Mouse (Mus musculus): ENCODE results near the gene Tmem59. TPM values are rescaled to one million over a fixed set of nuclear protein-coding genes. Genes with fewer than 3 reads are reported as not detected.

The Tmem59 gene
- total and polyA plus RNA-seq, 3 experiments, result 74.2 to 209 (median 89.2) TPM

DNA sequence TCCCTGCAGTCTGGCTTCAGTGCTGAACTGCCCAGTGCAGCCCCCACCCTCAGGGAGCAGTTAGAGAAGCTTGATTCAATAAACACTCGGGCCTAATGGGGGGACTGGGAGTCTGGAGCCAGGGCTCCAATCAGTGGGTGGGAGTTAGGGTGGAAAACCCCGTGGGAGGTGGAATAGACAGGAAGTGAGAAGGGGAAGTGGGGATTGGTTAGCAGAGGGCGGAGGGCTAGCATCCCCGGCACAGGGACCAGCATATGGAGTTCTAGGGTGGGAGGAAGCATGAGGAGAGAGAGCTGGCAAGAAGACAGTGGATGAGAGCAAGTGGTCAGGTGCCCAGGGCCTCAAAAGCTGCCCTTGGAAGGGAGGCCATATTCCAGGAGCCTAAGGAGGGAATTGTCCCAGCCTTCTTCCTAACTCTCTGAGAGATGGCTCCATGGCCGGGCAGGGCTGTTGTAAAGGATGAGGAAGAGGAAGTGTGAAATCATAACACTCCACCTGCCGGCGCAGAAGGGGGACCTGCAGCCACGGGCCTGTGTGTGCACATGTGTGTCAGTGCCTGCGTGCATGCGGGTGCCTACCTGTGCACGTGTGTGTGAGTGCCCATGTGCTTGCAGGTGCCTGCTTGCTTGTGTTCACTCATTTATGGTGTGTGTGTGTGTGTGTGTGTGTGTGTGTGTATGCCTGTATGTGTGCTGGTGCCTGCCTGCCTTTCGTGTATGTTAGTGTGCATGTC is 35.2 kb downstream of the Tmem59 start:
- H3K4me1 ChIP-seq (ENCODE audit: insufficient read depth, low read depth, low read length), result peaks cover 78% of the 10 kb centered on the region
- no peak for ATAC-seq (ENCODE audit: extremely low read depth, insufficient number of reproducible peaks, low FRiP score, poor library complexity, severe bottlenecking)
- no peak overlapping the region for H3K4me3 ChIP-seq (ENCODE audit: low read depth, low read length)
- H3K9me3 ChIP-seq (replicated peaks), result no peaks in the 10 kb centered on the region
- H3K27me3 ChIP-seq (ENCODE audit: insufficient read depth, low read length), result peaks cover 5% of the 10 kb centered on the region; the same call in 1 of the 2 replicates
- DNase-seq (ENCODE audit: low spot score), result no peak
- peaks cover 21% of the 10 kb centered on the region for H3K36me3 ChIP-seq (replicated peaks)
- TF ChIP-seq GATA1 (IDR thresholded peaks at IDR 0.05; ENCODE audit: borderline replicate concordance, low read length), result no peak

DNA sequence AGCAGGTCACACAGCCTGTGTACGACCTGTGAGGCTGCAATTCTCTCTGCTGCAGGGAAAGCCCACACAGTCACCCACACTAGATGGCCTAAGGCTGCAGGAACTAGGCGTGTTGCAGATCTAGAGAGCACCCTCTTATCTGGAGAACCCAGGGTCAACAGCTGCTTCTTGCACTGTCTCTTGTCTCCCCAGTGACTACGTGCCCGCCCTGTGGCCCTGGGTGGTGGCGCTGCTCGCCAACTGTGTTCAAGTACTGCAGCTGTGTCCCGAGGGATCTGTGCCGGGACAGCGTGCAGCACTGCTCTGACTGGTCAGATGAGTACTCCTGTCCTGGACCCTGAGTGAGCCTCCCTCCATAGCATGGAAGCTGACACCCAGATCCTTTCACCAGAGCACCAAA is 39.4 kb downstream of the Tmem59 start:
- DNase-seq (ENCODE audit: low spot score) (peak; percentile 56), ATAC-seq (ENCODE audit: extremely low read depth, insufficient number of reproducible peaks, low FRiP score, poor library complexity, severe bottlenecking) (peak; percentile 96)
- Histone ChIP-seq H3K4me3 (ENCODE audit: low read depth, low read length) (peak overlapping the region; percentile 60; the same call in 1 of the 2 replicates), H3K9me3 (replicated peaks) (no peaks in the 10 kb centered on the region), H3K27me3 (ENCODE audit: insufficient read depth, low read length) (peaks cover 5% of the 10 kb centered on the region; the same call in 1 of the 2 replicates), H3K36me3 (replicated peaks) (peaks cover 6% of the 10 kb centered on the region), H3K4me1 (ENCODE audit: insufficient read depth, low read depth, low read length) (peaks cover 77% of the 10 kb centered on the region)
- TF ChIP-seq CTCF (IDR thresholded peaks at IDR 0.05; ENCODE audit: low read depth, low read length) (no peak), GATA1 (IDR thresholded peaks at IDR 0.05; ENCODE audit: borderline replicate concordance, low read length) (no peak), POLR2AphosphoS5 (IDR thresholded peaks at IDR 0.05; ENCODE audit: insufficient replicate concordance, low read depth, low read length) (no peak), GATA2 (IDR thresholded peaks at IDR 0.05; ENCODE audit: borderline replicate concordance, low read depth, low read length) (no peak), TAL1 (conservative IDR thresholded peaks at IDR 0.05; ENCODE audit: low read depth, low read length) (peak; percentile 91)

DNA sequence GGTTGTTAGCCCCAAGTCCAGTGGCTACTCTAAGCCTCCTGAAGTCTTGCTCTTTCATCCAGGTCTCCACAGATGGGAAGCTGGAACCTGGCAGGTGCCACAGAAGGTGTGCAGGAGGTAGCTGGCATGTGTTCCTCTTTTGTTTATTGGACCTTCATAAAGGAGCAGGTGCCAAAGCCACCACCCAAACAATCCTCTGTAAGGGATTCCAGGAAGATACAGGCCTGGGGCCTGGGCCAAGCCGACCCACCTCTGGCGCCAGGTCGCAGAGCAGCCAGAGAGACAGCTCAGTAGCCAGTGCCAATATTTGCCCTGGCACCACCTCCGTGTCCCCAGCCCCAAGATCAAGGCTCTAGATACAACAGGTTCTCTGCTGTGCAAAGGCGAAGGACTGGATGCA is 43.3 kb downstream of the Tmem59 start:
- Histone ChIP-seq H3K4me3 (ENCODE audit: low read depth, low read length) (no peak overlapping the region; the same call in 1 of the 2 replicates), H3K36me3 (replicated peaks) (no peaks in the 10 kb centered on the region), H3K27me3 (ENCODE audit: insufficient read depth, low read length) (no peaks in the 10 kb centered on the region), H3K9me3 (replicated peaks) (no peaks in the 10 kb centered on the region), H3K4me1 (ENCODE audit: insufficient read depth, low read depth, low read length) (peaks cover 63% of the 10 kb centered on the region)
- DNase-seq (ENCODE audit: low spot score) (no peak), ATAC-seq (ENCODE audit: extremely low read depth, insufficient number of reproducible peaks, low FRiP score, poor library complexity, severe bottlenecking) (no peak)
- TF ChIP-seq CTCF (IDR thresholded peaks at IDR 0.05; ENCODE audit: low read depth, low read length), result no peak
- no peak for TF ChIP-seq POLR2AphosphoS5 (IDR thresholded peaks at IDR 0.05; ENCODE audit: insufficient replicate concordance, low read depth, low read length)
- no peak for TF ChIP-seq GATA2 (IDR thresholded peaks at IDR 0.05; ENCODE audit: borderline replicate concordance, low read depth, low read length)
- TF ChIP-seq GATA1 (IDR thresholded peaks at IDR 0.05; ENCODE audit: borderline replicate concordance, low read length), result no peak
- TF ChIP-seq TAL1 (conservative IDR thresholded peaks at IDR 0.05; ENCODE audit: low read depth, low read length), result no peak

- DNase-seq (ENCODE audit: low spot score) (no peak), ATAC-seq (ENCODE audit: extremely low read depth, insufficient number of reproducible peaks, low FRiP score, poor library complexity, severe bottlenecking) (no peak)
- TF ChIP-seq GATA2 (IDR thresholded peaks at IDR 0.05; ENCODE audit: borderline replicate concordance, low read depth, low read length) (no peak), GATA1 (IDR thresholded peaks at IDR 0.05; ENCODE audit: borderline replicate concordance, low read length) (no peak), TAL1 (conservative IDR thresholded peaks at IDR 0.05; ENCODE audit: low read depth, low read length) (no peak), POLR2AphosphoS5 (IDR thresholded peaks at IDR 0.05; ENCODE audit: insufficient replicate concordance, low read depth, low read length) (no peak), CTCF (IDR thresholded peaks at IDR 0.05; ENCODE audit: low read depth, low read length) (no peak)
- no peak overlapping the region for H3K4me3 ChIP-seq (ENCODE audit: low read depth, low read length)
- no peaks in the 10 kb centered on the region for H3K27me3 ChIP-seq (ENCODE audit: insufficient read depth, low read length)
- no peaks in the 10 kb centered on the region for H3K9me3 ChIP-seq (replicated peaks)
- H3K4me1 ChIP-seq (ENCODE audit: insufficient read depth, low read depth, low read length), result peaks cover 43% of the 10 kb centered on the region
- no peaks in the 10 kb centered on the region for H3K36me3 ChIP-seq (replicated peaks)
Observed at GRCm38 (mm10) chr4:107223225-107224204, 45.3 kb downstream of the Tmem59 start.

DNA sequence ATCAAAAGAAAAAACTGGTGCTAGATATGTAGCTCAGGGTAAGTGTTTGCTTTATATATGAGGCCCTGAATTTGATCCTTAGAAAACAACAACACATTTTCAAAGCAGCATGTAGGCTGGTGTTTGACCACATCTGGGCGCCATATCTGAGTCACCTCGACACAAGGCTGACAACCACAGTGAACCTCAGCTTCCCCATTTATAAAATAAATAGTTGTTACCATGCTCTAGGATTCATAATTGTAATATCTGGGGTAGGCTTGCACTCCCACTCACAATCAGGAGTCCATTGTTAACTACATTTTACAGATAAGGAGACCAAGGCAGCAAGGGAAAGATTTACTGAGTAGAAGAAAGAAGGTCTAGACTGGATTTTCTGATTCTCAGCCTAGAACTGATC is 48.1 kb downstream of the Tmem59 start:
- ATAC-seq (ENCODE audit: extremely low read depth, insufficient number of reproducible peaks, low FRiP score, poor library complexity, severe bottlenecking) (no peak), DNase-seq (ENCODE audit: low spot score) (no peak)
- no peak for TF ChIP-seq POLR2AphosphoS5 (IDR thresholded peaks at IDR 0.05; ENCODE audit: insufficient replicate concordance, low read depth, low read length)
- Histone ChIP-seq H3K4me1 (ENCODE audit: insufficient read depth, low read depth, low read length) (peaks cover 24% of the 10 kb centered on the region), H3K9me3 (replicated peaks) (no peaks in the 10 kb centered on the region), H3K4me3 (ENCODE audit: low read depth, low read length) (no peak overlapping the region), H3K36me3 (replicated peaks) (peaks cover 13% of the 10 kb centered on the region), H3K27me3 (ENCODE audit: insufficient read depth, low read length) (no peaks in the 10 kb centered on the region)

DNA sequence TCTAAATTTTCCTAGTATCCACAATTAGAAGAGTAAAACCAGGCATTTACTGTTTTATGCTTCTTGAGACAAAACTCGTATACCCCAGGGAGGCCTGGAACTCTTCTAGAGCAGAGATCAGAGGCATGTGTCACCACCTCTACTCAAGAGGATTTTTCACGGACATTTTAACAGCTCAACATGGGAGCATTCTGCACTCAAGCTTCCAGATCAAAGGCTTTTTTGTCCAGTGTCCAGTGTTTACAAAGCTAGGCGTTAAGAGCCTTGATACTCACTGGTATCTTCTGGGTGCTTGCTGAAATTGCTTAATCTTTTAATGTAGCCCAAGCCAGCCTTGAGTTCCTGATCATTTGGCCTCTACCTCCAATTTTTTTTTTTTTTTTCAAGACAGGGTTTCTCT is 54.0 kb downstream of the Tmem59 start:
- H3K4me1 ChIP-seq (ENCODE audit: insufficient read depth, low read depth, low read length), result no peaks in the 10 kb centered on the region
- peaks cover 69% of the 10 kb centered on the region for H3K36me3 ChIP-seq (replicated peaks)
- DNase-seq (ENCODE audit: low spot score) (no peak), ATAC-seq (ENCODE audit: extremely low read depth, insufficient number of reproducible peaks, low FRiP score, poor library complexity, severe bottlenecking) (no peak)
- no peaks in the 10 kb centered on the region for H3K9me3 ChIP-seq (replicated peaks)
- H3K27me3 ChIP-seq (ENCODE audit: insufficient read depth, low read length), result no peaks in the 10 kb centered on the region
- TF ChIP-seq POLR2AphosphoS5 (IDR thresholded peaks at IDR 0.05; ENCODE audit: insufficient replicate concordance, low read depth, low read length), result no peak
- TF ChIP-seq GATA2 (IDR thresholded peaks at IDR 0.05; ENCODE audit: borderline replicate concordance, low read depth, low read length), result no peak
- TF ChIP-seq GATA1 (IDR thresholded peaks at IDR 0.05; ENCODE audit: borderline replicate concordance, low read length), result no peak
- TF ChIP-seq CTCF (IDR thresholded peaks at IDR 0.05; ENCODE audit: low read depth, low read length), result no peak
- no peak for TF ChIP-seq TAL1 (conservative IDR thresholded peaks at IDR 0.05; ENCODE audit: low read depth, low read length)
- H3K4me3 ChIP-seq (ENCODE audit: low read depth, low read length), result no peak overlapping the region
